Mouse (Mus musculus): ENCODE measurements around the gene Dync2li1.

DNA sequence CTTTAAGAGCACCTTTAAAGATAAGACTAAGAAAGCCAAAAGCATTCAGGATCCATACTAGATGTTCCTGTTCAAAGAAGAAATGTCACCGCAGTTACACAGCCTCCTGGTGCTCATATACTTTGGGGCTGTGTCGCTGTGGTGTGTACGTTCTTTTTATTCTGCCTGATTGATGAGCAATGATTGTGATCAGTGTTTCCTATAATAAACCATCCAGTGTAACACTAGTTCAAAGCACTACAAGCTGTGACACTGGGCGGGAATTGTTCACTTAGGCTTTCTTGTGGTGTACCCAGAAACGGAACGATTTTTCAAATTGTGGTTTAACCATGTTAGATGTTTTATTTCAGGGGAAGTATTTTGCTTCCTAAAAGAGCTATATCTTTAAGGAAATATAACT, 5.5 kb downstream of the Dync2li1 start:
- TF ChIP-seq CTCF (IDR thresholded peaks at IDR 0.05; ENCODE audit: extremely low read depth, insufficient read depth, insufficient read length, insufficient replicate concordance) (no peak), POLR2A (IDR thresholded peaks at IDR 0.05; ENCODE audit: low read depth, low read length) (no peak)
